Mouse (Mus musculus) megakaryocyte, embryonic 14.5 days (primary cell): ENCODE data around the gene Gcnt4.

Source experiments
- FLI1 ChIP-seq: IDR thresholded peaks from 2 replicates; pipeline ENCODE4 v1.6.1; 2012; ENCODE audit warnings: low read length, inconsistent platforms, mixed read lengths
- GATA1 ChIP-seq: IDR thresholded peaks from 3 replicates; pipeline ENCODE4 v1.6.1; 2012; ENCODE audit warnings: mixed read lengths, low read length, inconsistent platforms, borderline replicate concordance

DNA sequence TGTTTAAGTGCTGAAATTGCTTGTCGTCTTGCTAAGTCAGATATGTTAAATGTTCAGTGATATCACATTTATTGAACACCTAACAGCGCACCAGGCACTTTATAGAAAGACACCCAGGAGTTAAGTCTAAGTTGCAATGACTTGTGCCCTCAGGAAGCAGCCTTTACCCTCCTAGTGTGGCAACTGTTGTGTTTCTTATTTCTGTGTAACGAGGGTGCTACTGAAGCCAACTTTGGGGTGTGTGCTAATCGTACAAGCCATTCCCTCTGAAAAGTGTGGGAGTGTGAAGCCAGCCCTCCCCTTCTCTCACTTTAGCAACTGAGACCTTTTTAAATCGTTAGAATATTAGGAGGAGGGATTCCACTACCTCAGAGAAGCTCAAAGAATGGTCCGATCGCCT is 23.2 kb downstream of the Gcnt4 start:
- TF ChIP-seq GATA1 (no peak), FLI1 (no peak)
